Mouse (Mus musculus) hindbrain, embryonic 15.5 days (tissue): ENCODE measurements at regions not wholly inside any gene's neighbourhood (a gene's known extent, or its start where the extent isn't known, plus 50 kb on each side); places are given as distances from the start of the nearest gene placed in this dataset.
A peak's percentile ranks its signal among the peaks of the same experiment; 100 is the strongest.

Source experiments
- ATAC-seq: fragments of 200-750 bp; cut with Nextera tagmentation; 2 replicates; pipeline ENCODE4 v1.8.0; 2017; ENCODE audit warnings: low read depth, moderate number of reproducible peaks, moderate TSS enrichment; ENCODE audit not compliant: low FRiP score
- H3K27ac ChIP-seq: fragments of 300-500 bp; sonication (generic); replicated peaks from 2 replicates; pipeline ENCODE4 v1.5.1; 2015; ENCODE audit warnings: mild to moderate bottlenecking, inconsistent platforms
- H3K27me3 ChIP-seq: fragments of 300-500 bp; sonication (generic); 2 replicates; pipeline ENCODE4 v1.6.1; 2015; ENCODE audit warnings: control low read depth, inconsistent platforms
- H3K36me3 ChIP-seq: fragments of 300-500 bp; sonication (generic); 2 replicates; pipeline ENCODE4 v1.6.1; 2015; ENCODE audit warnings: control low read depth, inconsistent platforms
- H3K4me1 ChIP-seq: fragments of 300-500 bp; sonication (generic); replicated peaks from 2 replicates; pipeline ENCODE4 v1.6.1; 2015; ENCODE audit warnings: control low read depth, inconsistent platforms
- H3K4me2 ChIP-seq: fragments of 300-500 bp; sonication (generic); 2 replicates; pipeline ENCODE4 v1.6.1; 2015; ENCODE audit warnings: moderate library complexity, mild to moderate bottlenecking, inconsistent platforms
- H3K4me3 ChIP-seq: fragments of 300-500 bp; sonication (generic); 2 replicates; pipeline ENCODE4 v1.5.1; 2015; ENCODE audit warnings: mild to moderate bottlenecking, inconsistent platforms
- H3K9ac ChIP-seq: fragments of 300-500 bp; sonication (generic); 2 replicates; pipeline ENCODE4 v1.6.1; 2015; ENCODE audit warnings: inconsistent platforms
- H3K9me3 ChIP-seq: fragments of 300-500 bp; sonication (generic); 2 replicates; pipeline ENCODE4 v1.6.1; 2016; ENCODE audit warnings: control low read depth, inconsistent platforms
- WGBS: fragments of 180-500 bp; shearing (Covaris S2); methylation state at CpG from one replicate; pipeline ENCODE4 v1.1.7; 2015; 5-methylcytosine and 5-hydroxymethylcytosine counted together

GRCm38 (mm10) chr5:39557376-39558001 is 197.8 kb downstream of the Hs3st1 start:
- Histone ChIP-seq H3K36me3 (no peaks in the 10 kb centered on the region), H3K27ac (no peak overlapping the region), H3K4me2 (no peak overlapping the region), H3K9ac (no peak overlapping the region), H3K9me3 (no peaks in the 10 kb centered on the region), H3K4me1 (no peaks in the 10 kb centered on the region), H3K27me3 (no peaks in the 10 kb centered on the region), H3K4me3 (no peak overlapping the region)
- 76% methylated on average over 4 of the region's 4 CpGs for WGBS
- no peak for ATAC-seq

DNA sequence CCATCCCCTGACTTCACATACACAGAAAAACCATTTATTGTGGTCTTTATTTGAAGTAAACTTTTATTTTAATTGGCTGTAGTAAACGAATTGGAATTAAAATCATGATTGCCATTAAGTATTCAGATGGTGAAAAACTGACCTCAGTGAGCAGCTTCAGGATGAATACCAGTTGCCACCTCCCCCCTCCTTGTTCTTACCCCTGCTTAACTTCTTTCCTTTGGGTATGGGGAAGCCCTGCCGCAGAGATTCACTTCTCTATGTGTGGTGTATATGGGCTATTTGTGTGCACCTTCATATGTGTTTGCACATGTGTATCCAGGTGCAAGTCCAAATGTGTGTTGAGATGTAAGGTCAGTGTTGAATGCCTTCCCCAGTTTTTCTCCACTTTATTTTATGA is 218.2 kb downstream of the Hs3st1 start:
- no peak overlapping the region for H3K4me2 ChIP-seq
- 71% methylated on average over 2 of the region's 2 CpGs for WGBS
- H3K27me3 ChIP-seq = no peaks in the 10 kb centered on the region
- no peak overlapping the region for H3K4me3 ChIP-seq
- no peak overlapping the region for H3K27ac ChIP-seq
- no peaks in the 10 kb centered on the region for H3K9me3 ChIP-seq
- no peak for ATAC-seq
- H3K4me1 ChIP-seq = no peaks in the 10 kb centered on the region
- no peak overlapping the region for H3K9ac ChIP-seq
- no peaks in the 10 kb centered on the region for H3K36me3 ChIP-seq

- ATAC-seq = no peak
- H3K4me3 ChIP-seq = no peak overlapping the region
- H3K36me3 ChIP-seq = no peaks in the 10 kb centered on the region
- H3K4me1 ChIP-seq = no peaks in the 10 kb centered on the region
- no peak overlapping the region for H3K27ac ChIP-seq
- H3K4me2 ChIP-seq = no peak overlapping the region
- H3K9ac ChIP-seq = no peak overlapping the region
- WGBS = 36% methylated on average over 2 of the region's 2 CpGs
- no peaks in the 10 kb centered on the region for H3K27me3 ChIP-seq
- no peaks in the 10 kb centered on the region for H3K9me3 ChIP-seq
Observed at GRCm38 (mm10) chr5:39536351-39536750, 218.9 kb downstream of the Hs3st1 start.

GRCm38 (mm10) chr5:39510246-39510645 is 245.0 kb downstream of the Hs3st1 start:
- H3K4me1 ChIP-seq = no peaks in the 10 kb centered on the region
- no peak overlapping the region for H3K9ac ChIP-seq
- no peaks in the 10 kb centered on the region for H3K9me3 ChIP-seq
- no peak overlapping the region for H3K27ac ChIP-seq
- WGBS = 79% methylated on average over 1 of the region's 1 CpGs
- no peak overlapping the region for H3K4me3 ChIP-seq
- ATAC-seq = no peak
- H3K27me3 ChIP-seq = no peaks in the 10 kb centered on the region
- H3K4me2 ChIP-seq = no peak overlapping the region
- no peaks in the 10 kb centered on the region for H3K36me3 ChIP-seq

GRCm38 (mm10) chr5:39482756-39483155 is 272.5 kb downstream of the Hs3st1 start:
- 59% methylated on average over 5 of the region's 5 CpGs for WGBS
- no peak overlapping the region for H3K27ac ChIP-seq
- no peaks in the 10 kb centered on the region for H3K36me3 ChIP-seq
- no peaks in the 10 kb centered on the region for H3K9me3 ChIP-seq
- ATAC-seq = 0 out of 2 replicates have a peak, but pooled peaks have one; percentile 38
- H3K4me2 ChIP-seq = no peak overlapping the region
- no peaks in the 10 kb centered on the region for H3K4me1 ChIP-seq
- H3K27me3 ChIP-seq = no peaks in the 10 kb centered on the region
- H3K4me3 ChIP-seq = no peak overlapping the region
- no peak overlapping the region for H3K9ac ChIP-seq

- H3K27me3 ChIP-seq = no peaks in the 10 kb centered on the region
- no peaks in the 10 kb centered on the region for H3K36me3 ChIP-seq
- no peak overlapping the region for H3K9ac ChIP-seq
- ATAC-seq = no peak
- H3K9me3 ChIP-seq = no peaks in the 10 kb centered on the region
- no peaks in the 10 kb centered on the region for H3K4me1 ChIP-seq
- WGBS = 90% methylated on average over 2 of the region's 2 CpGs
- H3K4me3 ChIP-seq = no peak overlapping the region
- H3K27ac ChIP-seq = no peak overlapping the region
- H3K4me2 ChIP-seq = no peak overlapping the region
Observed at GRCm38 (mm10) chr5:39458116-39458525, 297.2 kb downstream of the Hs3st1 start.

DNA sequence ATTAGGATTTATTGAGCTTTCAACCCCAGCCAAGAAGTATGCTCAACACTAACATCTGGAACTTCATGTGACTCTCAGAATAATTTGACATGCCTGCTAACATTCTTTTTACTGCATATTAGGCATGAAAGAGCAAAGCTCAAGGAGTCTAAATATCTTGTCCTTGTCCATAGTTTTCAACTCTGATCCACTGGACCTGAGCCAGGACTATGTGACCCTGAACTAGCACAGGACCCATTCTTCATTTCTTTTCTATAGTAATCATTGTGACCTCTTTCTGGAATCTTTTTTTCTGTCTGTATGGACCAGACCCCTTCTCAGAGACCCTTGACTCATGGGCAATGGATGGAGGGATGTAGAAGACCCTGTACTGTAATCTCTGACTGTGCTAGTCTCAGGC is 301.6 kb downstream of the Hs3st1 start:
- no peak for ATAC-seq

DNA sequence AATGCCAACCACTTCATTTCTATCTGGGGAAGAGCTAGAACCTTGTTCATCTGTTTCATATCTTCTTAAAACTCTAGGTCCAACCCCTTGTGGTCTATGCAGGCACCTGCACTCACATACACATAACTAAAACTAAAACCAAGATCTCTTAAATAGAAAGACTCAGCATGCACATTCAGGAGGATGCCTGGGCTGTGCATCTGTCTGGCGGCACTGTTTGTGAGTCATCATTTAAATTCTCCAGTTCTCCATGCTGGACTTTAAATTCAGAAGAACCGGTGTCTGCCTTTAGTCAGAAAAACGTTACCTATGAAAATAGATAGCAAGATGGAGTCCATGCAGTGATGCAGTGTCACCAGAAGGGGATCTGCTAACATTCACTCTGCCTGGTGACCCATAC is 314.5 kb downstream of the Hs3st1 start:
- H3K27ac ChIP-seq = no peak overlapping the region
- 94% methylated on average over 3 of the region's 3 CpGs for WGBS
- no peak for ATAC-seq
- no peak overlapping the region for H3K4me3 ChIP-seq
- no peak overlapping the region for H3K9ac ChIP-seq
- no peaks in the 10 kb centered on the region for H3K4me1 ChIP-seq
- H3K36me3 ChIP-seq = no peaks in the 10 kb centered on the region
- no peaks in the 10 kb centered on the region for H3K9me3 ChIP-seq
- no peak overlapping the region for H3K4me2 ChIP-seq
- no peaks in the 10 kb centered on the region for H3K27me3 ChIP-seq

More for the DNA sequence above, 301.6 kb downstream of the Hs3st1 start:
- Histone ChIP-seq H3K27ac (no peak overlapping the region), H3K36me3 (no peaks in the 10 kb centered on the region), H3K27me3 (no peaks in the 10 kb centered on the region), H3K9me3 (no peaks in the 10 kb centered on the region), H3K4me1 (no peaks in the 10 kb centered on the region), H3K9ac (no peak overlapping the region), H3K4me2 (no peak overlapping the region), H3K4me3 (no peak overlapping the region)

DNA sequence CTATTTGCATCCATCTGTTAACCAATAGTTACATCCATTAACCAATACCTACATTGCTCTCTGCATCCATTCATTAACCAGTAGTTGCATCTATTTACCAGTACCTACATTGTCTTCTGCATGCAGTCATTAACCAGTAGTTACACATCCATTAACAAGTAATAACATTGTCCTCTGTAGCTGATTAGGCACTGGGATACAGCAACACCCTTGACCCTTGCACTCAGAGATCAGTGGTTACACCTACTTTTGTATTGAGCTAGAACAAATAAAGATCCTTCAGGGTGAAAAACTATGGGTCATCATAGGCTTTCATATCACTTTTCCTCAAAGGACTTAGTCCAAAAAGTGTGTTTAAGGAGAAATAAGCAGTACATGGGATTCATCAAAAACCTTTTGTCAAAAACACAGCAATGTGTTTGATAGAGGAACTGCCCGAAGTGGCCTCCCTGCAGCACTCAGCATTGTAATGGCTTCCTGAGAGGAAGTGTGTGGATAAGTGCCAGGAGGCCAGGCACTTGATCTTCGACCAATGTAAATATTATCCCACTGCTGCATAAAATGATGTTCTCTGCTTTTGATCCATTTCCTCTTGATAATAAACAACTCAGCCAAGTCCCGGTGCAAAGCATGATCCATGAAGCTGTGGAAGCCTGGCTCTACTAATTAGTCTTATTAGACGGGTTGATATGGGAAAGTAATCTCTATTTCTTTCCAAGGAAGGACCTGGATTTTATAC is 317.6 kb downstream of the Hs3st1 start:
- no peaks in the 10 kb centered on the region for H3K27me3 ChIP-seq
- H3K36me3 ChIP-seq = no peaks in the 10 kb centered on the region
- H3K4me2 ChIP-seq = no peak overlapping the region
- H3K9me3 ChIP-seq = no peaks in the 10 kb centered on the region
- H3K9ac ChIP-seq = no peak overlapping the region
- no peak for ATAC-seq
- WGBS = 79% methylated on average over 4 of the region's 4 CpGs
- H3K4me1 ChIP-seq = no peaks in the 10 kb centered on the region
- H3K4me3 ChIP-seq = no peak overlapping the region
- no peak overlapping the region for H3K27ac ChIP-seq

DNA sequence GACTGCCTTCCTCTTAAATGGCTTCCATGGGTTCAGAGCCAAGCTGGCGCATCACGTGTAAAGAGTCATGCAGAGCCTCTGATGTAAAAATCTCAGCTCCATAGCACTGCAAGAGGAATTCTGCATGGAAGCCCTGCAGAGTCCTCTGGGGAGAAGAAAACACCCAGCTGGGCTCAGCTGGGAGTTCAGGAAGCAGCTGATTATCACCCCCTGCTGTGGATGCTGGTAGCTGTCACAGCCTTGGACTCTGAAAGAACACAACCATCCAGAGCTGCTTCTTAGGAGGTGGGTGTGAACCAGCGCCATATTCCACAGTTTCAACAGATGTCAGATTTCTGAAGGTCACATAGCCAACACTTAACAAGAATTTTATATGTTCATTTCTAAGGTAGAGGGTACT is 329.2 kb downstream of the Hs3st1 start:
- Histone ChIP-seq H3K27ac (no peak overlapping the region), H3K9me3 (no peaks in the 10 kb centered on the region), H3K36me3 (no peaks in the 10 kb centered on the region), H3K27me3 (no peaks in the 10 kb centered on the region), H3K4me1 (no peaks in the 10 kb centered on the region), H3K9ac (no peak overlapping the region), H3K4me3 (no peak overlapping the region), H3K4me2 (no peak overlapping the region)
- 73% methylated on average over 3 of the region's 3 CpGs for WGBS
- no peak for ATAC-seq

- Histone ChIP-seq H3K4me1 (no peaks in the 10 kb centered on the region), H3K4me3 (no peak overlapping the region), H3K9ac (no peak overlapping the region), H3K27ac (no peak overlapping the region), H3K27me3 (no peaks in the 10 kb centered on the region), H3K9me3 (no peaks in the 10 kb centered on the region), H3K36me3 (no peaks in the 10 kb centered on the region), H3K4me2 (no peak overlapping the region)
- 61% methylated on average over 9 of the region's 9 CpGs for WGBS
- no peak for ATAC-seq
Observed at GRCm38 (mm10) chr5:39423720-39424119, 331.6 kb downstream of the Hs3st1 start.

DNA sequence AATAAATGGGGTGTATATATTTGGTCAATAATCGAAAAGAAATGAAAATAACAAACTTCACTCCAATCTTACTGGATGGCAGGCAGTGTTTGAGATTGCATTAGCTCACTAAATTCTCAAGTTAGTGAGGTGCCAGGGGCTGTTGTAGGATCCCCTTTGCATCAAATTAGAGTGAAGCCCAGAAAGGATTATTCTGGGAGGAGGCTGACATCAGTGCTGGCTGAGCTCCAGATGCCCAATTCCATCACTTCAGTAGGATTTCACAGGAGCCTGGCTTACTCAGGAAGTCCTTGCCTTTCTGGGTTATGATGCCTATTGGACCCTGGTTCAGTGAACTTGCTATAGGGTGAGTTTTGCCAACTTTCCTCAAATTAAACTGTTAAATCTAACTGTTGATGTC is 336.5 kb downstream of the Hs3st1 start:
- Histone ChIP-seq H3K9me3 (no peaks in the 10 kb centered on the region), H3K9ac (no peak overlapping the region), H3K4me3 (no peak overlapping the region), H3K4me2 (no peak overlapping the region), H3K27ac (no peak overlapping the region), H3K4me1 (peaks cover 15% of the 10 kb centered on the region; the same call in 1 of the 2 replicates), H3K36me3 (no peaks in the 10 kb centered on the region), H3K27me3 (no peaks in the 10 kb centered on the region)
- 87% methylated on average over 1 of the region's 1 CpGs for WGBS
- no peak for ATAC-seq

GRCm38 (mm10) chr5:39417845-39418154 is 337.5 kb downstream of the Hs3st1 start:
- no peaks in the 10 kb centered on the region for H3K36me3 ChIP-seq
- WGBS = 66% methylated on average over 3 of the region's 3 CpGs
- H3K27ac ChIP-seq = no peak overlapping the region
- no peak overlapping the region for H3K4me2 ChIP-seq
- H3K9me3 ChIP-seq = no peaks in the 10 kb centered on the region
- peaks cover 15% of the 10 kb centered on the region; the same call in 1 of the 2 replicates for H3K4me1 ChIP-seq
- no peak overlapping the region for H3K4me3 ChIP-seq
- no peak for ATAC-seq
- H3K9ac ChIP-seq = no peak overlapping the region
- H3K27me3 ChIP-seq = no peaks in the 10 kb centered on the region
